Mouse (Mus musculus): ENCODE measurements at regions not wholly inside any gene's neighbourhood (a gene's known extent, or its start where the extent isn't known, plus 50 kb on each side); places are given as distances from the start of the nearest gene placed in this dataset.

DNA sequence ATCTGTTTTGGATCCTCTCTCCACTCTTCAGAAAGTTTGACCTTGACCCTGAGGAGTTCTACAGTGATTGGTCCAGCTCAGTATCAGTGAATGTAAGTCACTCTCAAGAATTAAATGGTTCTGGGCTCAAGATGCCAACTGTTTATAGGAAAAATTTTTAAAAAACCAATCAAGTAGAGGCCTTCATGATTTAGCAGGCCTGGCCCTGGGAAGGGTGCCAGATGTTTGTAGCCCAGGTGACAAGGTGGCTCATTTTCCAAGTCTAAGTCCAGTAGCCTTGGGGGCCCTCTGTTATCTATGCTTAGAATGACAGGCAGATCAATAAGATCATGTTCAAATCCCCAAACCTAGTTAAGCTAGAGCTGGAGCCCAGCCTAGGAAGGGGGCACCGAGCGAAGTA lies 123.1 kb upstream of the Slit3 start:
- no peaks in the 10 kb centered on the region for H3K36me3 ChIP-seq (ENCODE audit: control insufficient read depth in 1 of 2, insufficient read depth in 2 of 2, low read length in 2 of 2)
- no peaks in the 10 kb centered on the region for H3K4me1 ChIP-seq (ENCODE audit: control insufficient read depth in 1 of 2, insufficient read depth in 2 of 2, low read length in 2 of 2)
- H3K9ac ChIP-seq (ENCODE audit: control insufficient read depth, low read depth, low read length, poor library complexity, severe bottlenecking): no peak overlapping the region
- DNase-seq (ENCODE audit: low read depth, low spot score): no peak
- no peak overlapping the region for H3K27ac ChIP-seq (ENCODE audit: control insufficient read depth, low read depth, low read length)
- TF ChIP-seq SIN3A (IDR thresholded peaks at IDR 0.05; ENCODE audit: low read length) (no peak), ZNF384 (IDR thresholded peaks at IDR 0.05; ENCODE audit: low read depth, low read length) (no peak), BHLHE40 (IDR thresholded peaks at IDR 0.05; ENCODE audit: borderline replicate concordance, low read depth, low read length) (no peak)
- H3K4me3 ChIP-seq (ENCODE audit: control insufficient read depth in 1 of 2, insufficient read depth in 1 of 2, low read depth in 2 of 2, low read length in 2 of 2): no peak overlapping the region
- no peaks in the 10 kb centered on the region for H3K27me3 ChIP-seq (ENCODE audit: control insufficient read depth in 1 of 2, insufficient read depth in 2 of 2, low read length in 2 of 2)
- no peaks in the 10 kb centered on the region for H3K79me2 ChIP-seq (ENCODE audit: control insufficient read depth, insufficient read depth, low read length, poor library complexity)
- H3K9me3 ChIP-seq (replicated peaks; ENCODE audit: insufficient read depth, low read length): no peaks in the 10 kb centered on the region

DNA sequence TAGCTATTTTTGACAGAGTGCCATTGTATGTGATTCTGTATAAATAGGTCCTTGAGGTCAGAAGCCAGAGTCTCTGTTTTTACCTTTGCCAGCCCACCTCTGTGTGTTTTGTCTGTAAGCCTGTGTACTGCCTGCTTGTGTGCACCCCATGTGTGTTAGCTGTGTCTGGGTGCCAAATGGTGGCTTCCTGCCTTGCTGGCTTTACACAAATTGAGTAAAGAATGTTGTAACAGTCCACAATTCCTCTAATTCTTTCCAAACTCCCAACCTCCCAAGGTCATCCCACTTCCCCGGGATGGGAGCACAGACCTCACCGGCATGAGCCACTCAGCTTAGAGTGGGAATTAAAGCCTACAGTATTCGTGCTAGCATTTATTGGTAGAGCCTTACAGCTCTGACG lies 125.5 kb upstream of the Slit3 start:
- TF ChIP-seq POLR2AphosphoS2 (IDR thresholded peaks at IDR 0.05; ENCODE audit: low read length) (no peak), MAX (IDR thresholded peaks at IDR 0.05; ENCODE audit: low read length) (no peak), UBTF (IDR thresholded peaks at IDR 0.05; ENCODE audit: borderline replicate concordance, insufficient read depth, low read depth, low read length) (no peak), MYC (IDR thresholded peaks at IDR 0.05; ENCODE audit: low read depth, low read length) (no peak), BHLHE40 (IDR thresholded peaks at IDR 0.05; ENCODE audit: borderline replicate concordance, low read depth, low read length) (no peak), TCF12 (IDR thresholded peaks at IDR 0.05; ENCODE audit: low read depth, low read length) (no peak), ELF1 (IDR thresholded peaks at IDR 0.05; ENCODE audit: low read depth, low read length) (no peak), GABPA (IDR thresholded peaks at IDR 0.05; ENCODE audit: low read depth, low read length) (no peak)

DNA sequence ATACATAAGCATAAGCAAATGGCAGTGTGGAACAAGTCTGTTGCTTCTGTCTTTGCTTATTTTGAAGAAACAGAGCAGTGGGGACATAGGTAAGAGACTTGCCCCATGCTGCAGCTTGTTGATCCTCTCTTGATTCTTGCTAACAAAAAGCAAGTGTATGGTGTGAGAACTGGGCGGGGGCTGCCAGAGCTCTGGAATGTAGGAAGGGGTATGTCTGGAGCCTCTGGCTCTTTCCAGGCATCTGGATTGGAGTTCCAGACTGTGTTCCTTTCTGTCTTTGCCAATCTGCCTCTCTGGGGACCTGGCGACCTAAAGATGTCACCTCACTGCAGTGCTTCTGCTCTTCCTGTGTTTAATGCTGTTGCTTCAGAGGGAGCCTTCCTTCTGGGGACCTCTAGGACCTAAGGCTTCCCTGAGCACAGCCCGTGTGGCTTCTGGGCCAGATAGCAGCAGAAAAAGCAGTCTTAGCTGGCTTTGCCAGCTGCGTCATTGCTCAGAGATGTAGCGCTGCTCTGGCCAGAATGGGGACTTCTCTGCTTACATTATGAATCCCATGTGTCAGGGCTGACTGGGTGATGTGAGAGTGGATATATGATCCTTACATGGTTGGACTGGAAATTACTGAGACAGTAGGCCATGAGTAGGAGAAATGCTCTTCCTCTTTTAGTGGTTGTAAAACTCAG lies 138.1 kb upstream of the Slit3 start:
- no peak for DNase-seq (ENCODE audit: low read depth, low spot score)
- Histone ChIP-seq H3K9me3 (replicated peaks; ENCODE audit: insufficient read depth, low read length) (no peaks in the 10 kb centered on the region), H3K27ac (ENCODE audit: control insufficient read depth, low read depth, low read length) (no peak overlapping the region), H3K9ac (ENCODE audit: control insufficient read depth, low read depth, low read length, poor library complexity, severe bottlenecking) (no peak overlapping the region), H3K4me1 (ENCODE audit: control insufficient read depth in 1 of 2, insufficient read depth in 2 of 2, low read length in 2 of 2) (no peaks in the 10 kb centered on the region), H3K4me3 (ENCODE audit: control insufficient read depth in 1 of 2, insufficient read depth in 1 of 2, low read depth in 2 of 2, low read length in 2 of 2) (no peak overlapping the region), H3K27me3 (ENCODE audit: control insufficient read depth in 1 of 2, insufficient read depth in 2 of 2, low read length in 2 of 2) (no peaks in the 10 kb centered on the region), H3K79me2 (ENCODE audit: control insufficient read depth, insufficient read depth, low read length, poor library complexity) (no peaks in the 10 kb centered on the region), H3K36me3 (ENCODE audit: control insufficient read depth in 1 of 2, insufficient read depth in 2 of 2, low read length in 2 of 2) (no peaks in the 10 kb centered on the region)
- TF ChIP-seq HCFC1 (IDR thresholded peaks at IDR 0.05; ENCODE audit: low read depth, low read length): no peak

More for the DNA sequence above, 125.5 kb upstream of the Slit3 start:
- H3K27ac ChIP-seq (ENCODE audit: control insufficient read depth, low read depth, low read length): no peak overlapping the region
- no peak overlapping the region for H3K4me3 ChIP-seq (ENCODE audit: control insufficient read depth in 1 of 2, insufficient read depth in 1 of 2, low read depth in 2 of 2, low read length in 2 of 2)
- no peaks in the 10 kb centered on the region for H3K36me3 ChIP-seq (ENCODE audit: control insufficient read depth in 1 of 2, insufficient read depth in 2 of 2, low read length in 2 of 2)
- no peaks in the 10 kb centered on the region for H3K4me1 ChIP-seq (ENCODE audit: control insufficient read depth in 1 of 2, insufficient read depth in 2 of 2, low read length in 2 of 2)
- no peak overlapping the region for H3K9ac ChIP-seq (ENCODE audit: control insufficient read depth, low read depth, low read length, poor library complexity, severe bottlenecking)
- DNase-seq (ENCODE audit: low read depth, low spot score): no peak
- no peaks in the 10 kb centered on the region for H3K27me3 ChIP-seq (ENCODE audit: control insufficient read depth in 1 of 2, insufficient read depth in 2 of 2, low read length in 2 of 2)
- H3K9me3 ChIP-seq (replicated peaks; ENCODE audit: insufficient read depth, low read length): no peaks in the 10 kb centered on the region
- H3K79me2 ChIP-seq (ENCODE audit: control insufficient read depth, insufficient read depth, low read length, poor library complexity): no peaks in the 10 kb centered on the region
